Mouse (Mus musculus) forebrain, postnatal 0 days (tissue): ENCODE results near the gene Disc1. TPM values are rescaled to one million over a fixed set of nuclear protein-coding genes. Genes with fewer than 3 reads are reported as not detected.

Experiments used
- ATAC-seq: fragments of 200-750 bp; cut with Nextera tagmentation; 2 replicates; pipeline ENCODE4 v1.8.0; 2017; ENCODE audit warnings: mild to moderate bottlenecking, moderate library complexity
- DNase-seq: peaks from one replicate; pipeline ENCODE4 v3.0.0-alpha.2; 2015
- H3K27ac ChIP-seq: fragments of 300-500 bp; sonication (generic); 2 replicates; pipeline ENCODE4 v1.5.1; 2014; ENCODE audit warnings: low read depth, mild to moderate bottlenecking, antibody characterized with exemption, low read length, moderate library complexity, mixed read lengths
- H3K27me3 ChIP-seq: fragments of 300-500 bp; sonication (generic); 2 replicates; pipeline ENCODE4 v1.6.1; 2014; ENCODE audit warnings: mild to moderate bottlenecking, low read length, mixed read lengths; ENCODE audit not compliant: insufficient read depth
- H3K36me3 ChIP-seq: fragments of 300-500 bp; sonication (generic); 2 replicates; pipeline ENCODE4 v1.6.1; 2014; ENCODE audit warnings: mild to moderate bottlenecking, moderate library complexity; ENCODE audit not compliant: insufficient read depth
- H3K4me1 ChIP-seq: fragments of 300-500 bp; sonication (generic); 2 replicates; pipeline ENCODE4 v1.6.1; 2014; ENCODE audit warnings: antibody characterized with exemption; ENCODE audit not compliant: insufficient read depth
- H3K4me2 ChIP-seq: fragments of 300-500 bp; sonication (generic); 2 replicates; pipeline ENCODE4 v1.6.1; 2014; ENCODE audit warnings: low read depth, mild to moderate bottlenecking, moderate library complexity
- H3K4me3 ChIP-seq: fragments of 300-500 bp; sonication (generic); 2 replicates; pipeline ENCODE4 v1.5.1; 2014; ENCODE audit warnings: low read depth, low read length, mixed read lengths
- H3K9ac ChIP-seq: fragments of 300-500 bp; sonication (generic); 2 replicates; pipeline ENCODE4 v1.6.1; 2014; ENCODE audit warnings: mild to moderate bottlenecking
- H3K9me3 ChIP-seq: fragments of 300-500 bp; sonication (generic); 2 replicates; pipeline ENCODE4 v1.6.1; 2016; ENCODE audit warnings: low read length
- CTCF ChIP-seq: sonication (generic); IDR thresholded peaks from 2 replicates; pipeline ENCODE4 v1.5.1; 2016; ENCODE audit warnings: antibody characterized with exemption, control low read depth, low read depth
- WGBS: fragments of 180-500 bp; shearing (Covaris S2); extraction: QIAGEN DNeasy Blood & Tissue Kit; methylation state at CpG from one replicate; pipeline ENCODE4 v1.1.7; 2014; 5-methylcytosine and 5-hydroxymethylcytosine counted together
- microRNA-seq, 2 experiments: library from miRNA; unstranded; fragments of <30 nt; microRNA quantifications; one replicate each; pipeline ENCODE4; 2016
- polyA plus RNA-seq: library from polyadenylated mRNA; unstranded; fragments of >200 nt; fragmentation: Nextera tagmentation; extraction: Ambion mirVana; gene quantifications from 2 replicates; pipeline ENCODE4 v1.2.1, GENCODE M21; 2015
- total RNA-seq: library from RNA; depleted of rRNA; stranded (reverse); fragments of >200 nt; gene quantifications from 2 replicates; pipeline ENCODE4 v1.2.3, GENCODE M21; 2014; rRNA removed

Gene Disc1
- total and polyA plus RNA-seq, 2 experiments from 2014 or later = 0.73 to 6.4 TPM

- no peak for TF ChIP-seq CTCF
- Histone ChIP-seq H3K9ac (no peak overlapping the region), H3K4me1 (no peaks in the 10 kb centered on the region), H3K4me3 (no peak overlapping the region), H3K9me3 (no peaks in the 10 kb centered on the region), H3K4me2 (no peak overlapping the region), H3K27ac (no peak overlapping the region), H3K36me3 (no peaks in the 10 kb centered on the region), H3K27me3 (no peaks in the 10 kb centered on the region)
- peak; percentile 27; the same call in 1 of the 2 replicates for ATAC-seq
- WGBS = 16% methylated on average over 4 of the region's 4 CpGs
- peak; percentile 47 for DNase-seq
Observed at GRCm38 (mm10) chr8:125299248-125299647, 245.3 kb downstream of the Disc1 start.

- no peak overlapping the region for H3K27ac ChIP-seq
- TF ChIP-seq CTCF = no peak
- no peak overlapping the region for H3K4me3 ChIP-seq
- no peak overlapping the region for H3K9ac ChIP-seq
- H3K4me1 ChIP-seq = 0 out of 2 replicates have a peak, but pooled peaks cover 5% of the 10 kb centered on the region
- no peaks in the 10 kb centered on the region for H3K27me3 ChIP-seq
- no peak overlapping the region for H3K4me2 ChIP-seq
- no peaks in the 10 kb centered on the region for H3K9me3 ChIP-seq
- ATAC-seq = no peak
- DNase-seq = no peak
- 75% methylated on average over 8 of the region's 8 CpGs for WGBS
- H3K36me3 ChIP-seq = no peaks in the 10 kb centered on the region
Observed at GRCm38 (mm10) chr8:125301931-125302361, 248.0 kb downstream of the Disc1 start.

GRCm38 (mm10) chr8:125306665-125307064 lies 252.7 kb downstream of the Disc1 start:
- 20% methylated on average over 10 of the region's 10 CpGs for WGBS
- Histone ChIP-seq H3K27ac (no peak overlapping the region), H3K36me3 (no peaks in the 10 kb centered on the region), H3K4me3 (no peak overlapping the region), H3K9ac (no peak overlapping the region), H3K4me1 (peaks cover 15% of the 10 kb centered on the region; the same call in 1 of the 2 replicates), H3K4me2 (no peak overlapping the region), H3K9me3 (no peaks in the 10 kb centered on the region), H3K27me3 (no peaks in the 10 kb centered on the region)
- no peak for TF ChIP-seq CTCF
- no peak for DNase-seq
- no peak for ATAC-seq

DNA sequence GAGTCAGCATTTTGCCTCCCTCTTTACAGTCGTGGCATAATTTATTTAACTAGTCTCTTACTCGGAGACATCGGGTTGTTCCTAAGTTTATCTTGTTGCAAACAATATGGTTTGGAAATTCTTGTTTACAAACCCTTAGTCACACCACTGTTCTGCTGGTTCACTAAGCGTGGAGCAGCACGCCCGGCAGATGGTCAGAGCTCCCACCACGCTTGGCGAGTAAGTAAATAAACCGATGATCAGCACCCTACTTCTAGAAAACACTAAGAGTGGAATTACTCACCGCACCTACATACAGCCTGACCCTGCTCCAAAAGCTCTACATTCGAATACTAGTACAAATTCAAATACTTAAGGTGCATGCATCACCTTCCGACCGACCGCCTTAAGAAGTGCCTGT lies 256.0 kb downstream of the Disc1 start:
- no peak overlapping the region for H3K27ac ChIP-seq
- TF ChIP-seq CTCF = no peak
- WGBS = 56% methylated on average over 14 of the region's 14 CpGs
- H3K4me2 ChIP-seq = no peak overlapping the region
- H3K9ac ChIP-seq = no peak overlapping the region
- H3K4me1 ChIP-seq = peaks cover 15% of the 10 kb centered on the region; the same call in 1 of the 2 replicates
- no peaks in the 10 kb centered on the region for H3K9me3 ChIP-seq
- no peaks in the 10 kb centered on the region for H3K27me3 ChIP-seq
- no peak overlapping the region for H3K4me3 ChIP-seq
- no peak for ATAC-seq
- DNase-seq = no peak
- H3K36me3 ChIP-seq = no peaks in the 10 kb centered on the region

Small RNA genes within 50 kb of the gene (microRNA-seq; reads per million reads assigned to microRNA genes)
- 0 reads per million in 2 experiments for gene Gm22197

Other genes starting within 250 kb of the Disc1 start
- 51.8 and 52.9 TPM in 2 replicates for gene Gnpat, start 191.2 kb upstream of the Disc1 start, total RNA-seq
- 42.7 and 51.7 TPM in 2 replicates for gene Gnpat, start 191.2 kb upstream of the Disc1 start, polyA plus RNA-seq
- gene 2810004N23Rik, start 191.1 kb upstream of the Disc1 start, total RNA-seq = 25.2 and 33.8 TPM in 2 replicates
- 19.9 and 23.4 TPM in 2 replicates for gene 2810004N23Rik, start 191.1 kb upstream of the Disc1 start, polyA plus RNA-seq
- 31.2 and 33.9 TPM in 2 replicates for gene Exoc8, start 156.5 kb upstream of the Disc1 start, total RNA-seq
- 7.4 and 9.9 TPM in 2 replicates for gene Exoc8, start 156.5 kb upstream of the Disc1 start, polyA plus RNA-seq
- gene Sprtn, start 156.3 kb upstream of the Disc1 start, total RNA-seq = 13.0 and 16.0 TPM in 2 replicates
- gene Sprtn, start 156.3 kb upstream of the Disc1 start, polyA plus RNA-seq = 5.1 and 6.0 TPM in 2 replicates
- gene Egln1, start 104.9 kb upstream of the Disc1 start, total RNA-seq = 42.9 and 48.5 TPM in 2 replicates
- 13.7 and 15.6 TPM in 2 replicates for gene Egln1, start 104.9 kb upstream of the Disc1 start, polyA plus RNA-seq
- 86.3 and 111 TPM in 2 replicates for gene Tsnax, start 41.2 kb upstream of the Disc1 start, total RNA-seq
- gene Tsnax, start 41.2 kb upstream of the Disc1 start, polyA plus RNA-seq = 117 and 146 TPM in 2 replicates